Mouse (Mus musculus) activated CD4-positive, CD25-positive, alpha-beta regulatory T cell, adult 4 months (primary cell): ENCODE measurements around the gene Rnf224. TPM values are rescaled to one million over a fixed set of nuclear protein-coding genes. Genes with fewer than 3 reads are reported as not detected.
"Not testable (repeated sequence)": the region's sequence is repeated elsewhere in the genome, so short reads cannot be mapped to it uniquely, and the experiment has no call there.

Experiments
- ATAC-seq: one replicate; pipeline ENCODE4 v1.8.0; 2017
- polyA plus RNA-seq, 2 experiments: library from polyadenylated mRNA; unstranded; fragments of 100-300 nt; shearing (Covaris generic); gene quantifications; one replicate each; pipeline ENCODE4 v1.2.1; 2017

Gene Rnf224
- not detected for polyA plus RNA-seq

DNA sequence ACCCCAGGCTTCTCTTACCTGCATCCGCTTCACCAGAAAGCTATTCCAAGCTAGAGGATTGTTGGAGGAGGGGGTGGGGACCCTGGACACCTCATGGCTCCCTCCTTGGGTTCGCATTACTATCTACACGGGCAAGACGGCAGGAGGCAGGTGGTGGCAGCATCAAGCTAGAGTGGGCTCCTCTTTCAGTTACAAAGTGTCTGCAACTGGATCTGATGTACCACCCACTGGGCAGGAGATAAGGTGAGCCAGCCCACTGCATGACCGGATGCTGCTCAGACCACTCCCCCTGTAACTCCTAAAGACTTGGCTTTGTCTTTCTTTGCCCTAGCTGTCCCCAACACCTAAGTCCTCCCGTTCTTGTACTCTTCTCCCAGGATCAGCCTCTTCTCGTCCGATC lies at the start of gene Rnf224:
Gene Rnf224, minus strand, starts transcription at position 174 of the 400 bp plus-strand sequence.
- ATAC-seq: no peak

DNA sequence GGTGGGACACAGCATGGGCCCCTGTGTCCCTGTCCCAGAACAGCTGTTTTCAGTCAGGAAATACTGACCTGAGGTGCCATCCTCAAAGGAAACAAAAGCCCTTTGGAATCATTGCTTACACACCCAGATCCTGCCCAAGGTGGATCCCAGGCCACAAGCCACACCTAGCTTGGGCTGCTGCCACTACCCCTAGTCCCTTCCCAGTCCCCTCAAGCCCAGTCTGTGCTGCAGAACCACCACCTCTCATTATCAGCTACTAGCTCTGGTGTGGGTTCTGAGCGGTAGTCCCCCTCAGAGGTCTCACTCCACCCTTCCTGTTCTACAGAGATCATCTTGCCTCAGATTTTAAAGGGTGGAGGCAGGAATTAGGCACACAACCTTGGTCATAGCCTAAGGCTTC lies 49.7 kb upstream of the Rnf224 start:
- ATAC-seq: no peak

DNA sequence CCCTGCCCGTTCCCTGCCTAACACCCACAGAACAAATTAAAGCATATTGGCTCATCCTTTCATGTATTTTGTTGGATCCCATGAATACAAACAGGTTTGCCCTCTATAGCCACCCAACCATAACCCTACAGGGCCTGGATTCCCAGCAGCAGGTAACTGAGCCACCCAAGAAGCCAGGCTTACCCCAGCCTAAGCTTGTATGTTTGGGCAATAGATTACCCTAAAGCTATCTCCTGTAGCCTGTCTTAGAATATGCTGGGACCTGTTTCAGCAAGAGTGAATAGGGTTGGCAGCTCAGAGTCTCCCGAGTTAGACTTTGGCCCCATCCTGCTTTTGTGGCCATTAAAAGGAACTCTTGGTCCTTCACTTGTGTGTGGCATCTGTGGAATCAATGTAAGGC lies 49.0 kb upstream of the Rnf224 start:
- no peak for ATAC-seq

DNA sequence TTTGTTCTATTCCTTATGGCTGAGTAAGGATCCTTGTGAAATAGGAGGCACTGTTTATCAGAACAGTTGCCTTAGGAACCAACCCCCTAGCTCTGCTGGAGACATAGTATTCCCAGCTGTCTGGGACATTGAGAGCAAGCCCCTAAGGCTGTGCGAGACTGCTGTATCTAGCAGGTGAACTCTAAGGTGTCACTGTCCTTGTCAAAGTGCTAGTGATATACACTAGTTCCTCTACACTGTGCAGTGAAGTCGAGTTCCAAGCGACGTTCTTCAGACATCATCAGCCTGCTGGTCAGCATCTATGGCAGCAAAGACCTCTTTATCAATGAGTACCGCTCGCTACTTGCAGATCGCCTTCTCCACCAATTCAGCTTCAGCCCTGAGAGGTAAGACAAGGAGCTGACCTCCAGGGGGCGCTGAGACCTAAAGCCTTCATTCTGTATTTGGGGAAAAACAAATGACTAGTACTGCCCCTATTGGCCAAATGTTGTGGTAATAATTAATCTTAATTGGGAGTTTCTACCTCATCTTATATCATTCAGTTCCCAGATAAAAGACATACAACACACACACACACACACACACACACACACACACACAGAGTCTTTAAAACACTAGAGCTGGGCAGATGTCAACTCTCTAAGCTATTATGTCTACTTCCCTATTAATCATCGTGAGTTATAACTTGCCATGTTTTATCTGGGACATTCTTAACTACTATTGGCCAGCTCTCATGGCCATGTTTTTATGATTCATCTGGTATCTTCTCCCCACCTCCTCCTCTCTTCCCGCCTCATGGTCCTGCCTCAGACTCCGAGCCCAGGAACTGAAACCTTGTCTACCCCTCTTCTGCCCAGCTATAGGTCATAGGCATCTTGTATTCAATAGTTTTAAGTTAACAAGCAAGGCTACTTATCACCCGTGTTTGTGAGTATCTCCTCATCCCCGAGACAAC lies 42.6 kb upstream of the Rnf224 start:
- no peak for ATAC-seq

DNA sequence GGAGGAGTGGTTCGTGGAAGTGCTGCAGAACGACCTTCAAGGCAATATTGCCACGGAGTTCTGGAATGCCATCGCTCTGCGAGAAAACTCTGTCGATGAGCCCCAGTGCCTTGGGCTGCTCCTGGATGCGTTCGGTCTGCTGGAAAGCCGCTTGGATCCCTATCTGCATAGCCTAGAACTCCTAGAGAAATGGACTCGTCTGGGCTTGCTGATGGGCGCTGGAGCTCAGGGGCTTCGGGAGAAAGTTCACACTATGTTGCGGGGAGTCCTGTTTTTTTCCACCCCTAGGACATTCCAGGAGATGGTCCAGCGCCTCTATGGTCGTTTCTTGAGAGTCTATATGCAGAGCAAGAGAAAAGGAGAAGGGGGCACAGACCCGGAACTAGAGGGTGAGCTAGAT lies 36.4 kb upstream of the Rnf224 start:
- ATAC-seq: no peak

DNA sequence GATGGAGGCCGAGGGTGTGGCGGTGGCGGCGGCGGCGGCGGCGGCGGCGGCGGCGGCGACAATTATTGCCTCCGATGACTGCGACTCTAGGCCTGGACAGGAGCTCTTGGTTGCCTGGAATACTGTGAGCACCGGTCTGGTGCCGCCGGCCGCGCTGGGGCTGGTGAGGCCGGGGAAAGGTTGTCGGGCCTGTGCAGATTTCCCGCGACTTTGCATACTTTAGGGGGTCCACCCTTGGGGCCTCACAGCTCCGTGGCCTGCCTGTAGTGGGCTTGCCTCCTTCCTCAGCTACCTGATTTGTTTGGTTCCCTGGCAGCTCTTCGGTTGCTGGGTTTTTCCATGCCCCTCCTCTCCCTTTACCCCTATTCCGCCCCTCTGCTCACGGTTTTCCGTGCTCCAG lies 35.9 kb upstream of the Rnf224 start:
- ATAC-seq: no peak

DNA sequence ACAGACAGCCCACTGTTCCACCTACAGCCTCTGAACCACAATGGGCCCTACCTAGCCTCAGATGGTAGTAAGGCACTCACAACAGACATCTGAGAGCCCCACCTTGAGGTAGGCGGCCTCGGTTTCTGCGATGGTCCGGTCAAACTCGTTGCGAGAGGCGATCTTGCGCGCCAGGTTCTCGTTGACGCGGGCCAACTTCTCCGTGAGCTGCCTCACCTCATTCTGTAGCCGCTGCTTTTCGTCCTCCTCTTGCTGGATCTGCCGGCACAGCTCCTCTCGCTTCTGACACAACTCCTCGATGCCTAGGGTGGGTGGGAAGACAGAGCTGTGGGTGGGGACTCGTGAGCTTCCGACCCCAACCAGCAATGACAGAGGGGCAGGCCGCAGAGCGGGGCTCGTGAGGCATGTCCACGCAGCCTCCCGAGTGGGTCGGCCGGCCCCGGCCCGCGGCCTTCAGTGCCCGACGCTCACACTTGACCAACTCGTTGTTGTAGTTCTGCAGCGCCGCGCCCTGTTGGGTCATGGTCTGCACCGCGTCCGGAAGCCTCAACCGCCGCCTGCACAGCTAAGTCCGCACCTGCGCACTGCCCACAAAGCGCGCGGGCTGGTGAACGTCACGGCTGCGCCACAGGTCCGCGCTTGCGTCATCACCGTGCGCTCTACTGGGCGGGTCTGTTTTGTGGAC lies 35.4 kb upstream of the Rnf224 start, which contains the start of the genes Ssna1 and Anapc2:
Gene Ssna1, minus strand, starts transcription at position 612 of the 685 bp plus-strand sequence.
Gene Anapc2, plus strand, starts transcription at position 652 of the 685 bp plus-strand sequence.
- ATAC-seq: peak; percentile 92

DNA sequence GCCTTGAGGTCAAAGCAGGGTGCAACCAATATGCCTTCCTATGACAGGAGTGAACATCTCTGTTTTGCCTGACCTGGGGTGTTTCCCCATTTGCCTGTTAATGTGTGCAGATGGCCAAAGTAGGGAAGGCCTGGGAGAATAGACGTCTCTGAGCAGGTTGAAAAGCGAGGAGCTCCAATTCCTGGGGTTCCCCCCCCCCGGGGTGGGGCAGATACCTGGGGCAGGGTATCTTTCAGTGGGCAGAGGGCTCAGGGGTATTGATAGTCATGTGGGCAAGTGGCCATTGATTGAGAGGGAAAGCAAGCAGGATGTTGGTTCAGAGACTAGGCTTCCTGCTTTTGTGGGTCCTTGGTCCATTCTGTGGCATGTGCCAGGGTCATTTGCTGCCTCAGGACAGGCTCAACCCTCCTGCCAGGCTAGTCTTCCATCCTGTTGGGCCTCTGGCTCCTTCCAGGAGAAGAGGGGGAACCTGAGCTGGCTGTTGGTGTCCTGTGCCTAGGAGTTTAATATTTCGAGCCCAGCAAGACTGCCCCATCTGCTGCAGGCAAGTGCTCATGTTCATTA lies 31.2 kb upstream of the Rnf224 start:
- no peak for ATAC-seq

DNA sequence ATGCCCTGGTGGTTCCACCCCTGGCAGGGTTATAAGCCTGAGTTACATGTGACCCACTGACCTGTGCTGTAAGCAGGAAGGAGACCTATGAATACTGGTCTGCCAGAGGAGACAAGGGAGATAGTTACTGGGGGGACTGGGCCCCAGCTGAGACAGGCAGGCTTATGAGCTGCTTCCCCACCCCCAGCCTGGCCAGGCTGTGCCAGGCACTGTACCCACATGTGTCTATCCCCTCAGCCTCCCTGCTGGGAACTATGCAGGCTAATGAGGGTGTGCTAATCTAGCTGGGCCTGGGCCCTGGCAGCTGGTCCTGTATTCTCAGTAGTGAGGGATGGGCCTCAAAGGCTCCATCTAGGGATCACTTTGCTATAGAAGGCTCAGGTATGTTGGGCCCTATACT lies 30.7 kb upstream of the Rnf224 start:
- ATAC-seq: no peak

DNA sequence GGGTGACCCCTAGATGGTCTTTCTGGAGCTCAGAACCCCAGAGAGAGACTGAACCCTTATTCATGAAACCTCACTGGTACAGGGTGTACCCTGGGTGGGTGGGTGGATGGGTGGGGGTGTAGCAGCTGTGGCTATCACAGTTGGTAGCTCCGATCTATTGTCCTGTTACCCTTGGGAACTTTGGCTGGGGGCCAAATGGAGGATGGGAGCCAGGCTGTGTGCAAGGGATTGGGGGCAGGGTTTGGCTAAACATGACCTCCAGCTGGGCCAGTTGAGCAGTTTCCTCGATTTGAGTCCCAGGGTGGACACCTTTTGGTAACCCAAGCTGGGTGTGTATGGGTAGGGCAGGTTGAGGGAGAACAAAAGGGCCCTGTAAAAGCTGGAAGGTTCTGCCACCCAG lies 30.1 kb upstream of the Rnf224 start:
- ATAC-seq: no peak

DNA sequence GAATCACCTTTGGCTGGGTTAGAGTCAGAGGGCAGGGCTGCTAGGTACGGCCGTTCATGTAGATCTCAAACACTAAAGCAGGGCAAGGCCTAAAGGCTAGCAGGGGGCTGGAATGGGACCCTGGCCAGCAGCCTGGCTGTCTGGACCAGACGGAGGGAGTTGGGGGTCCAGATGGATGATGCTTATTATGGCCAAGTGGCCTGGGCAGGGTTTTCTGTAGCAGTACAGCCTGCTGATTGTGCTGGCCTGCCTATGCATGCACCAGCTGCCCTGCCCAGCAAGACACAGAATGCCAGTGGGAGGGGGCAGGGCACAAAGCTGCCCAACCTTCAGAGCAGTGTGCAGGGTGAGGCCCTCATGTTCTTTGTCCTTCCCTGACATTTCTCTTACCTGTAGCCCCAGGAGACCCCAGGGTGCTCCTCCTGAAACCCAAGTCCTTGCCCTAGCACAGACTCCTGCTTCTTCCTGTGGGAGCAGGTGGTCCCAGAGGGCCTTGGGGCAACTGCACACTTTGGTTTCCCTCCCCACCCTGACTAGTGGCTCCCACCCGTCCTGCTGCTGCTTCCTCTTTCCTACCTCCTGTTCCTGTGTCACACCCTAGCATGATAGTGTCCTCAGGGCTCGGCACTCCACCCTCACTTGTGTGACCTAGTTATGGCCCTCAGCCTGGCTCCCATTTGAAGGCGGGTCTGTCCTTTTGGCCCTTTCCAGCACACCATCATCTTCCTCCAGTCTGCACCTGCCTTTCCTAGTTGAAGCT lies 29.5 kb upstream of the Rnf224 start:
- ATAC-seq: no peak

DNA sequence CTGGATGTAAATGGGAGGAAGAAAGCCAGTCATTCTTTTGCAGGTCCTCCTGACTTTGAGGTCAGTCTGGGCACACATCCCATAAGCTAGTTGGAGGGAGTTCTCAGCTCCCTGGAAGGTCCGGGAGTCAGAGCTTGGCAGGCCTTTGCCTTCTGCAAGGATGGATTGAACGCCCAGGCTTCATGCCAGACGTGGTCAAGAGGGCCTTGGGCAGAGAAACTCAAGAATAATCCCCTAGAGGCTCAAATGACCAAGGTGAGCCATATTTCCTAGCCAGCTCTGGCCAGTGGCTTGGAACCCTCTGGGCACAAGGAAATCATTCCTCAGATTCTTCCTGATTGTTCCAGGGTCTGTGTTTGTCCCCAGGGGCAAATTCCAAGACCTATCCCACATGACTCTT lies 28.3 kb upstream of the Rnf224 start:
- no peak for ATAC-seq

DNA sequence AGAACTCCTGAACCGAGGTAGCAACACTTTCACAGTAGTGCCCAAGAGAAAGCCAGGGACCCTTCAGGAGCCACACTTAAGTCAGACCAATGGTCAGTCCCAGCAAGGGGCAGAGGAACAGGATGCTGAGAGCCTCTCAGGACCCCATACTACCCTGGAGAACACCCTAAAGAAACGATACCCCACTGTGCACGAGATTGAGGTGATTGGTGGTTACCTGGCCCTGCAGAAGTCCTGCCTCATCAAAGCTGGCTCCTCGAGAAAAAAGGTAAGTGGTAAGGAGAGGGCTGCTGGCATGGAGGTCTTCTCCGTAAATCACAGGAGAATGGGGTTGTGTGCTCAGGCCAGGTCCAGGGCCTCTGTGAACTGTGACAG lies 27.7 kb upstream of the Rnf224 start:
- ATAC-seq: no peak

DNA sequence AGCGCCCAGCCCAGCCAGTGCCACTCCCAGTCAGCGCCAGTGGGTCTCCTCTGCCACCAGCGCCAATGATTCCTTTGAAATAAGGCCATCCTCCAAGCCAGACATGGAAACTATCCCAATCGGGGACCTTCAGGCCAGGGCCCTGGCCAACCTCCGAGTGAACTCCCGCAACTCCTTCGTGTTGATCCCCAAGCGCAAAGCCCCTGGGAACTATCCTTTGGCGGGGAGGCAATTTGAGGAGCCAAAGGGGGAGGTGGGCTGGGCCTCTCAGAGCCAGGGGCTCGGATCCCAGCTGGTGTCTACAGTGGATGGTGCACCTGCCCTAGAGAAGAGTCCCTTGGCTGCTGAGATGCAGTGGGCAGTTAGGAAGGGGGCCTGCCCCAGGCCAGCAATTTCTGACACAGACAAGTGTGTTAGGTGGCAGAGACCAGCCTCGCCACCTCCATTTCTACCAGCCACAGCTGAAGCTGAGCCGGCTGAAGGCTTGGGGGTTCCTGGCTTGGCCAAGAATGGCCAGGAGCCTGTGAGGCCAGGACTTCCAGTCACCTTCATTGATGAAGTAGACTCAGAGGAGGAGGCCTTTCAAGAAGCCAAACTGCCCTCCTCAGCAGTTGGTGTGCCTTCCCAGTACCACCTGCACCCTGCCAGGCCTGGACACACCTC lies 27.2 kb upstream of the Rnf224 start:
- ATAC-seq: no peak

DNA sequence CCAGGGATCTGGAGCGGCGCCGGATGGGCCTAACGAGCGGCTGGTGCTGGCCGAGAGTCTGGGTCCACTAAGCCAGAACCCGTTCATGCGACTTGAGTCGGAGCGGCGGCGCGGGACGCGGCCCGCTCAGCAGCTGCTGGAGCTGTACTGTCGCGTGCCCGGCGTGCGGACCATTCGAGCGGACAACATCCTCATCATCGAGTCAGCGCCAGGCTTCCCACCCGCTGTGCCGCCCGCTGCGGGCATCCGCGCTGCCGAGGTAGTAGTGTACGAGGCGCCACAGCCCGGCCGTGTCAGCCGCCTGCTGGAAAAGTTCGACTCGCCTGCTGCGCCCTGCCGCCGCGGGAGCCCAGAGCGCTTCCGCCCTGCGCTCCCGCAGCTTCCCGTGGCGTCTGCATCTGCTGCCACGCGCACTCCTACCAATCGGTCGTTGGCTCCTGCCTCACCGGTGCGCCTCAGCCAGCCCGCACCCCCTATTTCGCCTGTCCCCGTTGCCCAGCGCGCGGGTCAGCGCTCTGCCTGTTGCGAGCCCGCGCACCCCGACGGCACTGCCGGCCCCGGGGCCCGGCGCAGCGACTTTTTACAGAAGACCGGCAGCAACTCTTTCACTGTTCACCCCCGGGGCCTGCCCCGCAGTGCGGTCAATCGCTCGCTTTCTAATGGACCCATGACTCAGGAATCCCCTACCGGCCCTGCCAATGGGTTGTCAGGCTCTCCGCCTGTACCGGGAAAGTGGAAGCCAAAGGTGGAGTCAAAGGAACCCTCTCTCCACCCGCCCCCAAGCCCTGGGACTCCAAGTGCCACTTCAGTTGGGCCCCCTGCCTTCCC lies 26.4 kb upstream of the Rnf224 start:
- peak; percentile 40 for ATAC-seq

DNA sequence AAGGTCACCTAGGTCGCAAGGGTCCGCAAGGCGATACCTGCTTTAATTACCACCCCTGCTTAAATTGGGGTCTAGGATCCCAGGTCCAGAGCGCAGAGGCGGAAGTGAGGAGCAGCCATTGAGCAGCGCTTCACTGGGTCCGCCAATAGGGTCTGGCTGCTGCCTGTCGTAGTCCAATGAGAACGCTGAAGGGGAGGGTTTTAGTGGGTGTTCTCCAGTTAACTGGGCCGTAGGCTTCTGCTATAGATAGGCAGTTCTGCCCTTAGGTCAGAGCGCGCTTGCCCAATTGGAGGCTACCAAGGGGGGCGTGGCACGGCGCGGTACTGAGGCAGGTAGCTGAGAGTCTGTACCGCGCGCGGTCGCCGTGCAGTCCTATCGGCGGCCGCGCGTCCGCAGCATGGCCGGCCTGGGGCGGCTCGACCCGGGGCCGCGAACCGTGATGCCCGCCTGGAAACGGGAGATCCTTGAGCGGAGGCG lies 25.7 kb upstream of the Rnf224 start, which contains the start of gene Tprn:
Gene Tprn, plus strand, starts transcription at position 328 of the 477 bp plus-strand sequence.
- peak; percentile 96 for ATAC-seq

DNA sequence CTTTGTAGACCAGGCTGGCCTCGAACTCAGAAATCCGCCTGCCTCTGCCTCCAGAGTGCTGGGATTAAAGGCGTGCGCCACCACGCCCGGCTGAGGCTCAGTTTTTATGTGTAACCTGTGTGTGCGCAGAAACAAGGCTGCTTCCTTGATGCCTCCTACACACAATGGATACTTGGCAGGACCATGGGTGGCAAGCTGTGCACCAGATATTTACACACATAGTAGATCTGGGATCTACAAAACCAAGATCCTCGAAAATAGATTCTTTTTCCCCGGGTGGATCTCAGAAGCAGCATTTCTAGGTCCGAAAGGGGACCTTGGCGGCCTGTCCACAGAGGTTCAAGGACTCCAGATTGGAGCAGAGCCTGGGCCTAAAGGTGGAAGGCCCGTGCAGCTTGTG lies 25.3 kb upstream of the Rnf224 start:
- ATAC-seq: peak; percentile 8

DNA sequence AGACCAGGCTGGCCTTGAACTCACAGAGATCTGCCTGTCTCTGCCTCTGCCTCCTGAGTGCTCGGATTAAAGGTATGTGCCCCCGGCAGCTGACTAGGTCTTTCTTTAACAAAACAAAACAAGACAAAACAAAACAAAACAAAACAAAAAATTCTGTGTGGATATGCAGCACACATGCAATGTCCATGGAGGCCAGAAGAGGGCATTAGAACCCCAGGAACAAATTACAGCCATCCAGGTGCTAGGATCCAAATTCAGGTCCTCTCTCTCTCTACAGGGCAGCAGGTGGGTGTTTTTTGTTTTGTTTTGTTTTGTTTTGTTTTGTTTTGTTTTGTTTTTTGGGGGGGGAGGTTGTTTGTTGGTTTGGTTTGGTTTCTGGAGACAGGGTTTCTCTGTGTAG lies 22.3 kb upstream of the Rnf224 start:
- no peak for ATAC-seq

DNA sequence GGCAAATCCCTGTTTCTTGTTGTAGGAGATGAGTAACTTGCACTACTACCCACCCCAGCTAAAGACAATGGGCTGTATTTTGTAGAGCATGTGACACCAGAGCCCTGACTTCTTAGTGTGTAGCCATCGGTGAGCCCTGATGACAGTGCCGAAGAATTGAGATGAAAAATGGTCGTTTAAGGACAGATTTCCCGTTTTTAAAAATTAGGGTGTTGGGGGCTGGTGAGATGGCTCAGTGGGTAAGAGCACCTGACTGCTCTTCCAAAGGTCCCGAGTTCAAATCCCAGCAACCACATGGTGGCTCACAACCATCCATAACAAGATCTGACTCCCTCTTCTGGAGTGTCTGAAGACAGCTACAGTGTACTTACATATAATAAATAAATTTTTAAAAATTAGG lies 20.7 kb upstream of the Rnf224 start:
- ATAC-seq: not testable (repeated sequence)

DNA sequence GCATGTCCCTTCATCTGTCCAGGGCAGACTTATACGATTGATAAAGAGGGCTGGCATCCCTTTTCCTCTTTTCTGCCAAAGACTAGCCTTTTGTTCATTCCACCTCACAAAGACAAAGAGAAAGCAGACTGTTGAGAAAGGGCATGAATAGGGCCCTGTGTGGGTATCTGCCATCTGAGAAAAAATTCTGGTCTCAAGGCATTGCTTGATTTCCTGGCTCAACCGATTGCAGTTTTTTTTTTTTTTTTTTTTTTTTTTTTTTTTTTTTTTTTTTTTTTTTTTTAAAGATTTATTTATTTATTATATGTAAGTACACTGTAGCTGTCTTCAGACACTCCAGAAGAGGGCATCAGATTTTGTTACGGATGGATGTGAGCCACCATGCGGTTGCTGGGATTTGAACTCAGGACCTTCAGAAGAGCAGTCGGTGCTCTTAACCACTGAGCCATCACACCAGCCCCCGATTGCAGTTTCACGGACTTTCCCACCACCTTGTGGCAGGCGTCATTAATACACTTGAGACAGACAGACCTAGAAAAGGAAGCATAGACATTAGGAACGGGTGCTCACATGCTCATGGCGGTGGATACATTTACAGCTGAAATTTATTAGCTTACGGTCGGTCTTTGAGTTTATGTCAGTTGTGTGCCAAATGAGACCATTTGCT lies 20.0 kb upstream of the Rnf224 start:
- not testable (repeated sequence) for ATAC-seq
